Mouse (Mus musculus): ENCODE results near the gene Vmn1r76.

The Vmn1r76 gene

DNA sequence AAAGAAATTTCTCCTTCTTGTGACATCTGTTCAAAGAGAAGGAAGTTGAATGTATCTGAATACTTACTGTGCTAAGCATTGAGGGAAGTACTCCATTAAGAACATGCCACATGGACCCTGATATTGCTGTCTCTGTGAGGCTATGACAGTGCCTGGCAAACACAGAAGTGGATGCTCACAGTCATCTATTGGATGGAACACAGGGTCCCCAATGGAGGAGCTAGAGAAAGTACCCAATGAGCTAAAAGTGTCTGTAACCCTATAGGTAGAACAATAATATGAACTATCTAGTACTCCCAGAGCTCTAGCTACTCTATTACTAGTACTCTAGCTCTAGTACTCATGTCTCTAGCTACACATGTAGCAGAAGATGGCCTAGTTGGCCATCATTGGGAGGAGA, at the start of gene Vmn1r76:
TSS of gene Vmn1r76 (minus strand) at position 101 of the 400 bp plus-strand sequence.
- no peak for DNase-seq (ENCODE audit: low spot score)

DNA sequence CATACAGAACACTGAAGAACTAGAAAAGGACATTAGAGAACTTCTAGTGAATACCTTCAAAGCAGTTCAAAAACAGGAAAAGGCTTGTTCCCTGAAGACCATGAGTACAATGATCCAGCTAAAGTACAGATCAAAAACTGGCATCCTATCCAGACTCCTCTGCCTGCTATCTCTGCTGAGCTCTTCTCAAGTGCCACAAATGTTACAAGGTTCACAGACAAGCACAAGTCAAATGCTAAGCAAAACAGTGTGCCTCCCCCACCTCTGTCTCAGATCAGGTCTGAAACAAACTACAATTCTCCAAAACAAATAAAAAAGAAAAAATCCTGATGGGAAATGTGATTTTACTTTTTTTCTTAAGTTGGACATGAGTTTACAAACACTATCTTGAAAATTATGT, 34.6 kb upstream of the Vmn1r76 start:
- no peak for DNase-seq (ENCODE audit: low spot score)

DNA sequence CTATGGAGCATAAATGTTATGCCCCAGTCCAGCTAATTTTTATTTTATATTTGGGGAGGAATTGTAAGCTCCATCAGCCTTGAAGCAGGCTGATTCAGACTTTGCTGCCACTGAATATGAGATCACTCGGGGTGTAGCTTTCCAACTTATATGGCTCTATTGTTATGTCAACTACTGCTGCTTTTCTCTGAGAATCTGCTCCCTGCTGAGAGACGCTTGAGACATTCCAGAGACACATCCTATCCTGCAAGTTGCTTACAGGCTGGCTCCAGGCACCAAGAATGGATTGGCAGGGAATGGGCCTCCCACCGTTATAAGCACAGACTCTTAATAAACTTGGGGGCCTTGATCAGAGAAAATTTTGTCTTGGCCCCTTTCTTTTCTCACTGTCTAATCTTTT, 10.0 kb upstream of the Vmn1r76 start:
- DNase-seq (ENCODE audit: low spot score) = no peak

GRCm38 (mm10) chr7:11874330-11874729, 63.7 kb downstream of the Vmn1r76 start, which contains the start of gene Vmn1r75:
Gene Vmn1r75, plus strand, starts transcription at chr7:11874630.
- DNase-seq (ENCODE audit: low spot score) = no peak
